Mouse (Mus musculus) limb, embryonic 11.5 days (tissue): ENCODE data around the gene Creb3l1. TPM values are rescaled to one million over a fixed set of nuclear protein-coding genes. Genes with fewer than 3 reads are reported as not detected.

Experiments used
- ATAC-seq: fragments of 200-750 bp; cut with Nextera tagmentation; 2 replicates; pipeline ENCODE4 v1.8.0; 2017; ENCODE audit warnings: low read depth; ENCODE audit not compliant: insufficient number of reproducible peaks, low FRiP score, low TSS enrichment
- DNase-seq: peaks from one replicate; pipeline ENCODE4 v3.0.0-alpha.2; 2015; ENCODE audit warnings: low spot score
- H3K27ac ChIP-seq: fragments of 300-500 bp; sonication (generic); replicated peaks from 2 replicates; pipeline ENCODE4 v1.5.1; 2014; ENCODE audit warnings: low read depth, mild to moderate bottlenecking, low read length
- H3K27me3 ChIP-seq: fragments of 300-500 bp; sonication (generic); 2 replicates; pipeline ENCODE4 v1.6.1; 2014; ENCODE audit warnings: mild to moderate bottlenecking, low read length, mixed read lengths; ENCODE audit not compliant: control insufficient read depth, insufficient read depth
- H3K36me3 ChIP-seq: fragments of 300-500 bp; sonication (generic); 2 replicates; pipeline ENCODE4 v1.6.1; 2014; ENCODE audit warnings: mild to moderate bottlenecking, low read length, moderate library complexity, mixed read lengths; ENCODE audit not compliant: control insufficient read depth, insufficient read depth
- H3K4me1 ChIP-seq: fragments of 300-500 bp; sonication (generic); 2 replicates; pipeline ENCODE4 v1.6.1; 2014; ENCODE audit warnings: low read length, mixed read lengths; ENCODE audit not compliant: control insufficient read depth, insufficient read depth
- H3K4me2 ChIP-seq: fragments of 300-500 bp; sonication (generic); 2 replicates; pipeline ENCODE4 v1.6.1; 2014; ENCODE audit warnings: low read depth, mild to moderate bottlenecking, moderate library complexity; ENCODE audit not compliant: severe bottlenecking
- H3K4me3 ChIP-seq: fragments of 300-500 bp; sonication (generic); 2 replicates; pipeline ENCODE4 v1.5.1; 2014; ENCODE audit warnings: low read depth, low read length
- H3K9ac ChIP-seq: fragments of 300-500 bp; sonication (generic); 2 replicates; pipeline ENCODE4 v1.6.1; 2014; ENCODE audit warnings: mild to moderate bottlenecking, low read length
- H3K9me3 ChIP-seq: fragments of 300-500 bp; sonication (generic); 2 replicates; pipeline ENCODE4 v1.6.1; 2016; ENCODE audit warnings: low read length; ENCODE audit not compliant: control insufficient read depth
- WGBS: fragments of 180-500 bp; shearing (Covaris S2); extraction: QIAGEN DNeasy Blood & Tissue Kit; methylation state at CpG from one replicate; pipeline ENCODE4 v1.1.7; 2014; 5-methylcytosine and 5-hydroxymethylcytosine counted together
- polyA plus RNA-seq: library from polyadenylated mRNA; unstranded; fragments of >200 nt; fragmentation: Nextera tagmentation; extraction: Ambion mirVana; gene quantifications from 2 replicates; pipeline ENCODE4 v1.2.1, GENCODE M21; 2014

Gene Creb3l1
- polyA plus RNA-seq, 1 experiment from 2014 or later: 0.85 TPM

GRCm38 (mm10) chr2:91961901-91962761 lies 62.2 kb downstream of the Creb3l1 start:
- WGBS: 55% methylated on average over 4 of the region's 4 CpGs
- DNase-seq: no peak
- peak overlapping the region; percentile 89 for H3K4me3 ChIP-seq
- no peak for ATAC-seq
- no peaks in the 10 kb centered on the region for H3K27me3 ChIP-seq
- H3K9me3 ChIP-seq: no peaks in the 10 kb centered on the region
- H3K36me3 ChIP-seq: no peaks in the 10 kb centered on the region
- peak overlapping the region; percentile 39; the same call in 1 of the 2 replicates for H3K9ac ChIP-seq
- H3K4me2 ChIP-seq: peak overlapping the region; percentile 90
- H3K4me1 ChIP-seq: peaks cover 21% of the 10 kb centered on the region
- no peak overlapping the region for H3K27ac ChIP-seq

GRCm38 (mm10) chr2:91960459-91960858 lies 63.8 kb downstream of the Creb3l1 start:
- Histone ChIP-seq H3K36me3 (no peaks in the 10 kb centered on the region), H3K4me2 (no peak overlapping the region), H3K9me3 (no peaks in the 10 kb centered on the region), H3K4me3 (no peak overlapping the region), H3K27me3 (no peaks in the 10 kb centered on the region), H3K27ac (no peak overlapping the region), H3K9ac (no peak overlapping the region), H3K4me1 (peaks cover 17% of the 10 kb centered on the region)
- no peak for ATAC-seq
- 92% methylated on average over 5 of the region's 5 CpGs for WGBS
- no peak for DNase-seq

GRCm38 (mm10) chr2:91959544-91960410 lies 64.5 kb downstream of the Creb3l1 start:
- ATAC-seq (no peak), DNase-seq (no peak)
- Histone ChIP-seq H3K36me3 (no peaks in the 10 kb centered on the region), H3K9me3 (no peaks in the 10 kb centered on the region), H3K4me2 (no peak overlapping the region), H3K9ac (no peak overlapping the region), H3K27ac (no peak overlapping the region), H3K4me1 (peaks cover 14% of the 10 kb centered on the region), H3K27me3 (no peaks in the 10 kb centered on the region), H3K4me3 (no peak overlapping the region)
- WGBS: 83% methylated on average over 11 of the region's 11 CpGs

GRCm38 (mm10) chr2:91958701-91959457 lies 65.4 kb downstream of the Creb3l1 start:
- Histone ChIP-seq H3K4me3 (no peak overlapping the region), H3K9me3 (no peaks in the 10 kb centered on the region), H3K9ac (no peak overlapping the region), H3K4me1 (peaks cover 14% of the 10 kb centered on the region), H3K27ac (no peak overlapping the region), H3K4me2 (no peak overlapping the region), H3K27me3 (no peaks in the 10 kb centered on the region), H3K36me3 (no peaks in the 10 kb centered on the region)
- DNase-seq (peak; percentile 60), ATAC-seq (no peak)
- 45% methylated on average over 10 of the region's 10 CpGs for WGBS

GRCm38 (mm10) chr2:91958049-91958448 lies 66.3 kb downstream of the Creb3l1 start:
- no peaks in the 10 kb centered on the region for H3K9me3 ChIP-seq
- H3K36me3 ChIP-seq: no peaks in the 10 kb centered on the region
- no peaks in the 10 kb centered on the region for H3K27me3 ChIP-seq
- no peak for ATAC-seq
- H3K4me1 ChIP-seq: peaks cover 12% of the 10 kb centered on the region
- no peak for DNase-seq
- no peak overlapping the region for H3K4me3 ChIP-seq
- H3K4me2 ChIP-seq: no peak overlapping the region
- H3K27ac ChIP-seq: no peak overlapping the region
- H3K9ac ChIP-seq: no peak overlapping the region
- 86% methylated on average over 8 of the region's 8 CpGs for WGBS

- 57% methylated on average over 4 of the region's 4 CpGs for WGBS
- no peak overlapping the region for H3K4me3 ChIP-seq
- no peak for DNase-seq
- no peaks in the 10 kb centered on the region for H3K27me3 ChIP-seq
- H3K4me1 ChIP-seq: peaks cover 5% of the 10 kb centered on the region
- no peak for ATAC-seq
- no peak overlapping the region for H3K4me2 ChIP-seq
- no peaks in the 10 kb centered on the region for H3K36me3 ChIP-seq
- H3K9ac ChIP-seq: no peak overlapping the region
- H3K9me3 ChIP-seq: no peaks in the 10 kb centered on the region
- no peak overlapping the region for H3K27ac ChIP-seq
These were observed 67.2 kb downstream of the Creb3l1 start for GRCm38 (mm10) chr2:91957096-91957495.

- DNase-seq (no peak), ATAC-seq (no peak)
- Histone ChIP-seq H3K9me3 (no peaks in the 10 kb centered on the region), H3K36me3 (no peaks in the 10 kb centered on the region), H3K27me3 (no peaks in the 10 kb centered on the region), H3K9ac (no peak overlapping the region), H3K4me2 (no peak overlapping the region), H3K4me3 (no peak overlapping the region), H3K27ac (no peak overlapping the region), H3K4me1 (no peaks in the 10 kb centered on the region; the same call in 1 of the 2 replicates)
- 82% methylated on average over 6 of the region's 6 CpGs for WGBS
These were observed 68.4 kb downstream of the Creb3l1 start for GRCm38 (mm10) chr2:91955875-91956274.

- H3K4me1 ChIP-seq: peaks cover 7% of the 10 kb centered on the region
These were observed 69.1 kb downstream of the Creb3l1 start for GRCm38 (mm10) chr2:91955121-91955591.

More at GRCm38 (mm10) chr2:91955121-91955591, 69.1 kb downstream of the Creb3l1 start:
- Histone ChIP-seq H3K4me3 (no peak overlapping the region), H3K9me3 (no peaks in the 10 kb centered on the region), H3K9ac (no peak overlapping the region), H3K27ac (no peak overlapping the region), H3K36me3 (no peaks in the 10 kb centered on the region), H3K4me2 (no peak overlapping the region), H3K27me3 (no peaks in the 10 kb centered on the region)
- DNase-seq: no peak
- WGBS: 92% methylated on average over 4 of the region's 4 CpGs
- ATAC-seq: no peak
